Mouse (Mus musculus) layer of hippocampus, adult 11-12 months (tissue): ENCODE measurements around the gene Nos1ap.

Experiments used
- DNase-seq: peaks from one replicate; pipeline ENCODE4 v3.0.0; 2022; ENCODE audit warnings: low spot score

Nos1ap gene

DNA sequence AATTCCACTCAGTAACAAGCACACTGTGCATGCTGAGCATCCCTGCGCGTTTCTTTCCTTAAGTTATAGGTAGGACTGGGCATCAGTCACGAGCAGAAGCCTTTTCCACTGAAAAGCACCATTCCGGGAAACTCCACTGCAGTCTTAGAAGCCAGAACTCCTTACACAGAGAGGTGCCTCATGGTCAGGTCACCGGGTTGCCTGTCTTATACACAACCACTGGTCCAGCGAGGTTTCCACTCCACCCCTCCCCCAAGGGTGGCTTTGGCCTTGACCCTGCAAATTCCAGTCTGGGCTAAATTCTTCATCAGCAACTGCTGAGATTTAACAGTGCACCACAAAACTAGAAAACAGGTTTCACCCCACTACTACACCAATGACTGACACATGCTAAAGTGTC, 1.3 kb downstream of the Nos1ap start:
- DNase-seq, result no peak

DNA sequence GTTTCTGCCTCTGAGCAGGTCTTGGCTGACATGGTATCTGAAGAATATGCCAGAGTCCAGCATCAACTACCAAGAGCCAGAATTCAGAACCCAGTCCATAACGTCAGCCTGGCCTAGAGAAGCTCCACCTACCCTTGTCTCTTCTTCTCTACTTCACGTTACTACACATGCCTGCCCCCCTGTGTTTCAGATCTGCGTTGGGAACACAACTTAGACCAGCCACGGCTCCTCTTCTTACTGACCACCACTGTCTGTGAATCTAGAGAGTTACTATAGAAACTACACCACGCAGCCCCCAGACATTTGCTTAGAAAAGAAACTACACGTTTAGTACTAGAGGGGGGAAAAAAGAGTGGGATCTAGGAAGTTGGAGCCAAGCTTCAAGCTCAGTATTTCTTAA, 2.9 kb downstream of the Nos1ap start:
- no peak for DNase-seq

DNA sequence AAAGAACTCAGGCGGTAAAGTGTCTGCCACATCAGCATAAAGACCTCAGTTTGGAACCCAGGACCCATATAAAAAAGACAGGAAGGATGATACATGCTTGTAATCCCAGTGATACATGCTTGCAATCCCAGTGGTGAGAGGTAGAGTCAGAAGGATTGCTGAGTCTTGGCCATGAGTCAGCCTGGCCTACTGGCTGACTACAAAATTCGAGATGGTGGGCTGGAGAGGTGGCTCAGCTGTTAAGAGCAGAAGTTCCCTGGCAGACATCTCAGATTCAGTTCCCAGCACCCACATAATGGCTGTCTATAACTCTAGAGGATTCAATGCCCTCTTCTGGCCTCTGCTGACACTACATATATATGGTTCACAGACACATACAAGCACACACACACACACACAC, 5.7 kb downstream of the Nos1ap start:
- no peak for DNase-seq

DNA sequence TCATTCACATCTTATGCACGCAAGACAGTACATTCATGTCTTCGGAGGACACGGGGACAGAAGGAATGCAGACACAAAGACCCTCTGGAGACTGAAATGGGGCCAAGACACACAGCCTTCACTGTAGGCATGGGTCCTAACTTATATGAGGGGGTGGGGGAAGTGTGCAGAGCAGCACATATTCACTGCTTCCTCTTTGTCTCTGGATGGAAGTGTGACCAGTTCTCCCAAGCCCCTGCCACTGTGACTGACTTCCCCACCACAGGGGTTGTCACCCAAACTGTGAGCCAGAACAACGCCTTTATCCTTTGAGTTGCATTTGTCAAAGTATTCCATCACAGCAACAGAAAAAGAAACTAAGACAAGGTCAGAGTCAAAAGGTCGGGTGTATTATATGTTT, 7.3 kb downstream of the Nos1ap start:
- no peak for DNase-seq

DNA sequence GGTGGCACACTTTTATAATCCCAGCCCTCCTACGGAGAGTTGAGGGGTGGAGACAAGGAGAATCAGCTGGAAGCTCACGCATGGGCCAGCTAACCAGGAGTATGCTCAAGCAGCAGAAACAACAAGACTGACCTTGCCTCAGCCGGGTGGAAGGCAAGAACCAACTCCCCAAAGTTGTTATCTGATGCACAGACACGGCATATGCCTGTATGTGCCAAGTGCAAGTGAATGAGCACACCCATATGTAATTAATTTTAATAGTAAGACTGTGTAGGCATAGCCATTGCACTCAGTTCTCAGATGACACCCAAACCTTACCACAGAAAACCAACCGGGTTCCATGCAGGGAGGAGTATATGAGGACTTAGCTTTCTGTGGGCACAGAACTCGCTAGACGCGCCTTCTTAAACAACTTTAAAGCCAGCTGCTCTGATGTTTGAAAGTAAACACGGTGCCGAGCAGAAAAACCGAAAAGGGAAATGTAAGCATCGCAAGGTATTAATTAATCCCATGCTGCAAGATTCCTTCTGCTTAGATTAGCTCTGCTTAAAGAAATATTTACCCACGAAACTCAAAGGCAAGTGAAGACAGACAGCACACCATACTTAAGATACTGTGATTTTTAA, 9.1 kb downstream of the Nos1ap start:
- no peak for DNase-seq

DNA sequence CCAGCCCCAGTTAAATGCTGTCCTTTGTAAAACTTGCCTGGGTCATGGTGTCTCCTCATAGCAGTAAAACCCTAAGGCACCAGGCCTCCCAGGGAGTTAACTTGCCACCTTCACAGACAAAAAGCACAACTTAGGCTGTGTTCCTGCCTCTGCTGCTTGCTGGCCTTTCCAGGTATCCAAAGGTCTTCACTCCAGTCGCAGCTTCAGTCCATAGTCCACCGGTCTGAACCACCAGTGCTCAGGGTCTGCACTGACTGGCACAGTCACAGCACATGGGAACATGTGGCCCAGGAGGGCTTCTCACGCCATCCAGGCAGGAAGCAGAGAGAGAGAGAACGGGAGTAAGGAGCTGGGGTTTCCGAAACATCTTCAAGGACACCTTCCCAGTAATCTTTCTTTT, 10.2 kb downstream of the Nos1ap start:
- DNase-seq, result no peak

DNA sequence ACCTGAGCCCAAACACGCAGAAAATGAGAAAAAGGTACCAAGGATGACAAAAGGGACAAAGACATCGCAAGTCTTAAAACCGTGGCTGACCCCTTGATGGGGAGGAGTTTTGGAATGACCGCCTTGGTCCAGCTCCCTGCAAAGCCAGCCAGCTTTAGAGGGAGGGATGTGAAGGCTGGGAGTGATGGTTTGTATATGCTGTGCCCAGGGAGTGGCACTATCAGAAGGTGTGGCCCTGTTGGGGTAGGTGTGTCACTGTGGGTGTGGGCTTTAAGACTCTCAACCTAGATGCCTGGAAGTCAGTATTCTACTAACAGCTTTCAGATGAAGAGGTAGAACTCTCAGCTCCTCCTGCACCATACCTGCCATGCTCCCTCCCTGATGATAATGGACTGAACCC, 10.6 kb downstream of the Nos1ap start:
- DNase-seq, result no peak

DNA sequence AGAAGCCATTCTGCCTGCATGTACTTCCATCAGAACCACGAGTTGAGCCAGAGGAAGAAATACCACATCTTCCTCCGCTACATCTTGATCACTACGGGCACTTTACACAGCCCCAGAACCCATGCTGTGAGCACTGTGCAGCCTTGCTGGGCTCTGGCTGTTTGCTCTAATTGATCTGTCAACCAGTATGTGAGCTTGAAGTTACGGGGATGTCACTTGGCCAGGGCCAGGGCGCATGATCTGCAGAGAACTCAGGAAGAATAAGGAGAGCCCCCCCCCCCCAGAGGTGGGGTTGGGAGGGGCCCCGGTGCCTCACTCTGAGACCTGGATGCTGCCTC, 13.0 kb downstream of the Nos1ap start:
- no peak for DNase-seq

DNA sequence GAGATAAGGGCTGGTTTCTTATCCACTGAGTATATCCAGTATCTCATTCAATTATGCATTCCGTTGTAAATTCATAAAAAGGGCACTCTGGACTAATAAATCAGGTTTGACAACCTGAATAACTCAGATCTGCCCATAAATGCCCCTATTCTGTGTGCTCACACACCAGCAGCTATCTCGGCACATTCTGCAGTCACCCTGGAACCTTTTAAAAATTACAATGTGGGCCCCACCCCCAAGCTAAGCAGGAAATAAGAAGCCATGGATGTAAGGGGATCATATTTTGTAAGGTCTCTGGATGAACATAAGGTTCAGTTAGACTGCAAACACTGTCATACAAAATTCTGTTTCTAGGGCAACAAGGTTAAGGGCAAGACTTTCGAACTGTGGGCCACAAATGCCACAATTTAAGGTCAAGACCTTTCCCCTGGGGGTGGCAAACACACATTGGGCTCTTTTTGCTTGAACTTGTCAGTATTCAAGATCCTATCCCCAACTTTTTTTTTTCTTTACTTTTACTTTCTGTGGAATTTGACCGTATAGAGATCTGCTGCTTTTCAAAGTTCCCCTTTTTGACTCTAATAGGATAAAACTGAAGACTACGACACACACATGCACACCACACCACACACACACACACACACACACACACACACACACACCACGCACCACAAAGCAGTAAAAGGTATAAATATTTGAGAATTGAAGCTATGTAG, 13.5 kb downstream of the Nos1ap start:
- DNase-seq, result no peak

DNA sequence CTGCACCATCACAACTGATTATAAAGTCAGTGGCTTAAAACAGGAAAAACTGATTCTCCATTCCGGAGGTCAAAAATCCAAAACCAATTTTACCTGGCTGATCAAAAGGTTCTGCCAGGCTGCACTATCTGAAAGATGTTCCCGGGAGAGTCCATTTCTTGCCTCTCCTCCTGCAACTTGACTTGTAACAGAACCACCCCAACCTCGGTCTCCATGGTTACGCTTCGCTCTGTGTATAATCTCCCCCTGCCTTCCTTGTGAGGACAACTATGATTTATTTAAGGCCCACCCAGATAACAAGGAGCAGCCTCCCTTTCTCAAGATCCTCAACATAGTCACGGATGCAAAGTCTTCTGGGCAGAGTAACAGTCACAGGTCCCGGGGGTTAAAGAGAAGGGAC, 16.5 kb downstream of the Nos1ap start:
- no peak for DNase-seq

DNA sequence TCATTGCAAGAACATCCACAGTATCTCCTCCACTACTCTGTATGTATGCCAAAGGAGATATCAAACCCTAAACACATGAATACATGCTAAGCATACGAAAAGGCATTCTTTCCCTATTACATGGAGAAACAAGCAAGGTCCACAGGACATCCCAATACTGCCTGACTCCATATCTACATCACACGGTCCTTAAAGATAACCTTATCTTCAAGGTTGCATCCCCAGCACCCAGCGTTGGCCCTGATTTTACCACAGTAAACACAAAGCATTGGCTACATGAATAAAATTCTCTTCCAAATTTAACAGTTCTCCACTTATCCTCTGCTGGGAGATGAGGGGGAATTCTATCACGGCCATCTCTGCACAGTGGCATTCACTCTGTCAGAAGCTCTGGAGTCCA, 22.7 kb downstream of the Nos1ap start:
- no peak for DNase-seq

DNA sequence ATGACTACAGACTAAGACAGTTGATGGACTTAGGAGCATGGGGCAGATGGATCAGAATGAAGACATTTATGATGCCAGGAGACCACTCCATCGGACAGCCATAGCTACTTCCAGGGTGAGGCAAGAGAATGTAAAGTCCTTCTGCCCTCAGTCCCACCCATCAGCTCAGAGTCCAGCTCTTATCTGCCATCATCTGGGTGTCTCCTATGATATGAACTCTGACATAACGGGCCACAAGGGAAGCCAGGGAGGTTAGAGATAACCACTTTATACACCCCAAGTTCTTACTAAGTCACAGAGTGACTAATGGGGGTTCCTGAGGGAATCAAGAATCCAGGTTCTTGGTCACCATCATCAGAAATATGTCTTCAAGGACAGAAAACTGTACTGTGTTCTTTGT, 23.1 kb downstream of the Nos1ap start:
- DNase-seq, result no peak

DNA sequence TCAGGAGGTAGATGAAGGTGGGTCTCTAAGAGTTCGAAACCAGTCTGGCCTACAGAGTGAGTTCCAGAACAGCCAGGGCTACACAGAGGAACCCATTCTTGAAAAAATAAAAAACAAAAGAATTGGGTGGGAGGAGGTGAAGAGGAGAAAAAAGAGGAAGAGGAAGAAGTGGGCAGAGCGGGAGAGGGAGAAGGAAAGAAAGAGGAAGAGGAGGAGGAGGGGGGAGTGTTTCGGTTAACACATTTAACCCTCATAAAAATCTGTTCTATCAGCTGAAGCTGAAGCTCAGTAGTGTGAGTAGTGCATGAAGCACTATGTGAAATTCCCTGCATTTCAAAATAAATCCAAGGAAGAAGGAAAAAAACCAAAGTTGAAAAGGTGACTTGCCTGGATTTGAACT, 24.7 kb downstream of the Nos1ap start:
- DNase-seq, result no peak

DNA sequence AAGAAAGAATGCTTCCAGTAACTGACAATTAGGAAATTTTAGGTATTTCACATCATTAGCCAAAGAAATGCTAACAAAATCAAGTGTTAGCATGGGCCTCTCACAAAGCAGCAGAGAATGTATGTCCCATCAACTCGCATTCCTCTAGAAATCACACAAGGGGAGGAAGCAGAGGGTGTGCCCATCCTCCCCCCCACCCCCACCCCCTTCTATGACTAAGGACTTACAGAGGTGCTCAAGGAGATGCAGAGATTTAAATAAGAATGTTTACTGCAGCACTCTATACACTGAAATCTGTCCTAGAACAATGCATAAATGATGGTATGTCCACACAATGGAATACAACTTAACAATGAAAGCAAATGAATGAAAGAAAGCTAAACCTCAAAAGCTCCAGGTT, 27.2 kb downstream of the Nos1ap start:
- DNase-seq, result no peak

DNA sequence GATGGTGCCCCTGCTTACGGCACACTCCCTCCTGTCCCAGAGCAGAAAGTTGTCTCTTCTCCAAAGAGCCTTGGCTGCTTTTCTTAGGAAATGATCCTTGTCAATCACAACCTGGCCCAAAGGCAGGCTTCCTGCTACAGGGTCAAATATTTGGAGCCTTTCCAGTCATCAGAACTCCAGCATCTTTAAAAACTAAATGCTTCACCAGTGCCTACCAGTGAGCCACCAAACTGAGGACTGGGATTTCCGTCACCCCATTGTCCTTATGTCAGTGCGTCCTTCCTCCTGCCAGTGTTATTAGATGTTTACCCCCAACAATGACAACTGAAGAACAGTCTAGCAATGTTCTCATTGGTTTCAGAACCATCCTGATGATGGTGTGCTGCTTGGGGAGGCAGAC, 28.9 kb downstream of the Nos1ap start:
- DNase-seq, result no peak

DNA sequence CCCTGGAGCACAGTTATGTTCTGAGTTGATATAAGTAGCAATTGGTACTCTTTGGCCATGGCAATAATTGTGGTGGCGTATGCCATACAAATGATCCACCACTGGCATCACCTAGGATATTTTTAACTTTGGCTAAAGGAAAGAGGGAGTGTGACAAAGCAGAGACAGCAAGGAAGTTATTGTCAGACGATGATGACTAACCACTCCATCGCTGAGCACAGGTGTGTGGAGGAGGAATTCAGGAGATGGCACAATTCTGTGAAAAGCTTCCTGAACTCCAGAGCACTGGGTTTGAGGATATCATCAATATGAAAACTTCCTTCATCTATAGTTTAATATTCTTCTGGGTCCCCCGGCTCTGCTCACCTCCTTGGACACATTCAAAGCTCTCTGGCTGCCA, 31.7 kb downstream of the Nos1ap start:
- DNase-seq, result no peak

DNA sequence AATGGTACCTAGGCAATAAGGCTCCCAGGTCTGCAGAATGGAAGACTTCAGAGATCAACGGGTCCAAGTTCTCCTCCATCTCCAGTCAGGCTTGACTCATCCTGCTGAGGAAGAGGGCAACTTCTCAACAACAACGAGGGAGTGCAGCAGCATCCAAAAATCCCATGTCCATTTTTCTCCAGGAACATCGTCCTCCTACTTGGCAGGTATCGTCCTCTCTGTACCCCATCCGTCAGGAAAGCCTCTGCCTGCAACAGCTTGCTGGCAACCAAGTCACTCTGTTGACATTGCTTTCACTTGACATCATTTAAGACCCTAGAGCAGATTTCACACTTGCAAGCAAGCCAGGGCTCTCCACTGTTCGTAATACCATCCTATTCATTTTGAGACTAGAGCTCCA, 33.0 kb downstream of the Nos1ap start:
- no peak for DNase-seq

DNA sequence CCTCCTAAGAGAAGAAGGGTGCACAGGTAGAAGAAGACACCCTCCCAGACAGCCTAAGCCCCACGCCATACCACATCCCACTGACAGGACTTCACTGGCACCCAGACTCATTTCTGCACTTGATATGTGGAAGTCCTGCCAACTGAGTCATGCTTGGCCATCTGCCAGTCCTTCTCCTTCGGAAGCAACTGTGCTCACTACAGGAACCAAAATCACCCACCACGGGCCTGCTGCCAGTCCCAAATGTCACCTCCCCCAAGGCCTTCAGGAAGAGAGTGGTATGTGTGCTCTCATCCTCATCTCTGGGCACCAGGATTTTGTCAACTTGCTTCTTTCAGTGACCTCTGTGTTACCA, 34.7 kb downstream of the Nos1ap start:
- peak; percentile 93 for DNase-seq

DNA sequence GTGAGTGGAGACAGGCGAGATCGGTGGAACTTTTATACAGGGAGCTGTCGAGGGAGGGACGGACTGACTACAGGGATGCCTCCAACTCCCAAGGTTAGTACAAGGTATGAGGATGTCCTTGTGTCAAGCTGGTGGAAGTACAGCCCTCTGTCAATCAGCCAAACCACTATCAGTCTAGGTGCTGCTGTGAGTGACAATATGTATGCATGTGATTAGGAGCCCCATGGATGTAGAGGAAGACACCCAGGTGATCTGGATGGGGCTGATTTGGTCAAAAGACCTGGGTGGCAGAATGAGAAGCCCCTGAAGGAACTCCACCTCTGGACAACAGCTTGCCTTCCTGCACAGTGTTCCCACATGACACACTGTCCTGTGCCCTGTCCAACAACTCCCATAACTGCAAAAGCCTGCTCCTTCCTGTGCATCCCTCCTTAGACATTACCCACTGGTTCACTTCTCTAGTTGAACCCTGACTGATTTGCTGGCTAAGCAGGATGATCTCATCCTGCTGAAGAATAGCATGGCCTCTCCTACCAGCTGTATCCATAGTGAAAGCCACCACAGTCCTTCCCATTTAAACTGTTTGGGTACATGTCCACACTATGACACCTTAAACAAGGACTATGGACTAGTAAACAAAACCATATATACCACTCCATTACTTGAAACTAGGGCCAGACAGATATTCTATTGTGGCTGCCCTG, 35.3 kb downstream of the Nos1ap start:
- no peak for DNase-seq

DNA sequence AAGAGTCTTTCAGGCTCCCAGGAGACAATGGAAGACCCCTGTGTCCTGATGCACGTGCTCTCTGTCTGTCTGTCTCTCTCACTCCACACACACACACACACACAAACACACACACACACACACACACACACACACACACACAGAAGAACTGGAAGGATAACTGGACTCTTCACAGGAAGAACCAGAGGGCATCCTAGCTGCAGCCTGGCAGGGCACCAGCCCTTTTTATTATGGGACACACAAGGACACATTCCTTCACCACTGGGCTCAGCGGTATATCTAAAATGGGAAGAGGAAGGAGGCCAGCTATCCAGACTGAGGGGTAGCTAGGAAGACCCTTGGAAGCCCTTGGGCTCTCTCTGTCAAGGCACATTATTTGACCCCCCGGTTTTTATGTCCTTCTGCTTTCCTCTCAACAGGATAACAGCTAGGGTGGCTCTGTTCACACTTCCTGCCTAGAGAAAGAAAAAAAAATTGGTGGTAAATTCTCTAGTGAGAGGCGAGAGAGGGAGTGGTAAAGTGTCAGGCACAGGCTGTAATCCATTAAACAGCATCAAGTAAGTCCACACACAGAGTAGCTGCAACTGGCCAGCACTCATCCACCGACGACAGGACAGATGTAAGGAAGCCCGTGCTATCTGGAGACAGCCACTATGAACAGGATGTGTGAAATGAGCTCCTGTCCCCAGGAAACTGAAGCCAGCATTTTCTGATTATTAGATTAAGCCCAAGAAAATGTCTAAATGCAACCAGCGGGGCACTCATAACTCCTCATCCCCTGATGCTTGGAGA, 38.8 kb downstream of the Nos1ap start:
- no peak for DNase-seq

DNA sequence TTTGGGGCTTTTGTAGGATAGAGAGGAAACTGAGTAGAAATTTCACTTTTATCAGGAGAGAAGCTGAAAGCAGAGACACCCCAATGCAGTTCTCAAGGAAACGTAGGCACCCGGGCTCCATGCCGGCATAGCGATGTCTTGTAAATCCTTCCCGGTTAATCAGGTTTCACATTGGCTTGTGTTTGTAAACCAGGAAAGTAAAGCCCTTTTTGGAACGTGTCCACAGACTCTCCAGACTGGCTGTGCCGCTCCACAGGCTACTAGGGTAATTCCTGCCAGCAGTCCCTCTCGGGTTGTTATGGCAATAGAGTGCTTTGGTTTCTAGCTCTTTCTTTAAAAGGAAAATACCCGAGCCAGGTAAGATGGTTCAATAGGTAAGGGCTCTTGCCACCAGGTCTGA, 40.6 kb downstream of the Nos1ap start:
- peak; percentile 47 for DNase-seq

DNA sequence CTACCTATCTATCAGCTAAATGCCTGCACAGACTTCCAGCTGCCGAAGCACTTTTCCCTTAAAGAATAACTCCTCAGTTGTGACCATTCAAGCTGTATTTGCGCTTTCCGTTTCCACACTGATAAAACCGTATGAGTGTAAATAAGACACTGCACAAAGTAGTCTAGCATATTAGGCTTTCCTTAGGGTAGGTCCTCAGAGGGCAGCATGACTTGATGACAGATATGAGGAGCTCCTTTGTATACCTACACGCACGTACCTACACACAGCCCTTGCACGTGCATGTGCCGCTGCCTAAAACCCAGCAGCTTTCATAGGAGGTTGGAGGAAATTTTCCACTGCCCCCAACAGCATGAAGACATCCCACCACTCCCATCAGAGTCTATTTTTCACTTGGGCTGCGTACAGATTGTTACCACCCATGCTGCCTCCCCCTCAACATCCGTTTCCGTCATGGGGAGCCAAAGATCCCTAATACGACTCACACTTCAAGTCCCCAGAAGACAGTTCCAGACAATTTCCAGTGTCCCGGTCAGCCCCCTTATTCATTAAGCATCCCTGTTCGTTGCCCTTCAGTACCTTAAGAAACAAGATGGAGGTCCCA, 41.4 kb downstream of the Nos1ap start:
- peak; percentile 65 for DNase-seq

DNA sequence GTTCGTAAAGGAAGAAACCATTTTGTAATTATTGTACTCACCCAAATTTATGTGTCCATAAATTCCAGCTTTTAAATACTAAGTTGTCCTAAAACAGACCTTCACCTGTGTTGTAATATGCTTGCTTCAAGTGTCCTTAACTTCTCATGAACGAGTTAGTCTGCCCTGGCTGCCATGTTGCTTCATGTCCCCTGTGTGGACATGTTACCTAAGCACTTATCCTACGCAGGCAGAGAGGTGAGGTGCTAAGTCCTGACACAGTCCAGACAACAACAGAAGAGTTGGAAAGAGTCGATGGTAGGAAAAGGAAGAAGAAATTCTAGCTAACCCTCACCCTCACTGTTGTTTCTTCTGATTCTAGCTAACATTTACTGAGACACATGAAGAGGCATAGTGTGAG, 43.4 kb downstream of the Nos1ap start:
- no peak for DNase-seq
